Mouse (Mus musculus): ENCODE data around the gene Ppig. TPM values are rescaled to one million over a fixed set of nuclear protein-coding genes. Genes with fewer than 3 reads are reported as not detected.
A peak's percentile ranks its signal among the peaks of the same experiment; 100 is the strongest.

The Ppig gene
- total and polyA plus RNA-seq, 2 experiments = 0.91 to 9.7 TPM

DNA sequence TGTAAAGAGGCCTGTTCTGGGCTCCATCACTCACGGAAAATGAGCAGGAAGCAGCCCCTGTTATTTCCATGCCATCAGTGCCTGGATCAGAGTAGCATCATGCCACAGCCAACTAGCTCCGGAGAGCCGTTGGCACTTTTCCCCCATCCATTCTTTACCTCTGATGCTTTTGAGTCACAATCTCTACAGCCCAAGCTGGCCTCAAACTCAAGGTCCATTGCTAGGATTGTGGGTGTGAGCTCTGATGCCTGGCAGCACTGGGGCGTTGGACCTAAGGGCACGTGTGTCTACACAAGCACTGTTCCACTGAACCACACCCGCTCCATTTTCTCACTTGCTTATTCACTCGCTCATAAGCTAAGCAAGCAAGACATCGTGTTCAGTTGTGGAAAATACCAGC is 21.9 kb upstream of the Ppig start:
- WGBS = 96% methylated on average over 8 of the region's 8 CpGs
- DNase-seq (ENCODE audit: extremely low read depth, low read depth, low spot score) = no peak
- Histone ChIP-seq H3K4me3 (ENCODE audit: insufficient read depth, low read depth, low read length) (no peak overlapping the region), H3K79me2 (ENCODE audit: control insufficient read depth, insufficient read depth, low read length) (no peaks in the 10 kb centered on the region; the same call in 1 of the 2 replicates), H3K4me1 (ENCODE audit: control insufficient read depth, insufficient read depth, low read length) (no peaks in the 10 kb centered on the region), H3K27ac (replicated peaks; ENCODE audit: insufficient read depth, low read depth, low read length) (no peak overlapping the region), H3K9ac (ENCODE audit: low read depth, low read length) (no peak overlapping the region), H3K36me3 (ENCODE audit: control insufficient read depth, insufficient read depth, low read length) (peaks cover 62% of the 10 kb centered on the region), H3K27me3 (ENCODE audit: control insufficient read depth, insufficient read depth, low read length) (no peaks in the 10 kb centered on the region)
- TF ChIP-seq POLR2A (IDR thresholded peaks at IDR 0.05; ENCODE audit: extremely low read depth, insufficient read depth, low read length) = no peak
- no peak for TF ChIP-seq CTCF (IDR thresholded peaks at IDR 0.05; ENCODE audit: low read depth, low read length)

- no peaks in the 10 kb centered on the region for H3K27me3 ChIP-seq (ENCODE audit: control insufficient read depth, insufficient read depth, low read length)
- no peaks in the 10 kb centered on the region for H3K79me2 ChIP-seq (ENCODE audit: control insufficient read depth, insufficient read depth, low read length)
- DNase-seq (ENCODE audit: extremely low read depth, low read depth, low spot score) = no peak
- no peak overlapping the region; the same call in 1 of the 2 replicates for H3K4me3 ChIP-seq (ENCODE audit: insufficient read depth, low read depth, low read length)
- 82% methylated on average over 14 of the region's 14 CpGs for WGBS
- no peak overlapping the region for H3K9ac ChIP-seq (ENCODE audit: low read depth, low read length)
- peaks cover 19% of the 10 kb centered on the region for H3K36me3 ChIP-seq (ENCODE audit: control insufficient read depth, insufficient read depth, low read length)
- TF ChIP-seq CTCF (IDR thresholded peaks at IDR 0.05; ENCODE audit: low read depth, low read length) (no peak), POLR2A (IDR thresholded peaks at IDR 0.05; ENCODE audit: extremely low read depth, insufficient read depth, low read length) (no peak)
- H3K4me1 ChIP-seq (ENCODE audit: control insufficient read depth, insufficient read depth, low read length) = peaks cover 3% of the 10 kb centered on the region; the same call in 1 of the 2 replicates
- no peak overlapping the region; the same call in 1 of the 2 replicates for H3K27ac ChIP-seq (replicated peaks; ENCODE audit: insufficient read depth, low read depth, low read length)
Measured at GRCm38 (mm10) chr2:69712171-69712570, 10.2 kb upstream of the Ppig start.

DNA sequence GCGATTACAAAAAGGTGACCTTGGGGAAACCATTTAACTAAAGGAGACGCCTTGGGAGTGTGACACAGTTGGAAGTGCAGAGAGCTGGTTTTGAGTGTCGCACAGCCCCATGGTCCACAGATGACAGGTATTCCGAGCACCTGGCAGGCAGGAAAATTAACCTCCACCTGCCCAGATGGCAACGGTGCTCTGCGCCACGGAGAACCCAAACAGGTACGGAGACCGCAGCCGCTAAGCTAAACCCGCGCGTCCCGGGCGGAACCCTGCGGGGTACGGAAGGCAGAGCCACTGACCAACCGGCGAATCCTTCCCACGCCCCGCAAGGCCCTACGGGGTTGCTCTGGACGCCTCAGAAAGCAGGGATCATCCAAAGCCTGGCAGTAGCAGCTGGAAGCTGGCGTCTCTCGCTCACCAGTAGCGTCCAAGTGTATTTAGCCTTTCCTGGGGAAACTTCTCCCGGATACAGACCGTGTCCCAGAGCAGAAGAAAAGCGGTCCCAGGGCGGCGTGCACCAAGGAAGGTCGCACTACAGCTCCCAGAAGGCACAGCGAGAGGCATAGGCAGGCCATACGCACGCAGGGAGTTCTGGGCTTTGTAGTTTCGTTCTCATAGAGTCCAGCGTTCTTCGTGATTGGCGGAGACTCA is 9.2 kb upstream of the Ppig start, which contains the start of gene Fastkd1:
Gene Fastkd1 (minus strand): TSS at position 536 of the 645 bp plus-strand sequence.
- Histone ChIP-seq H3K27ac (replicated peaks; ENCODE audit: insufficient read depth, low read depth, low read length) (peak within 1 kb of the TSS; percentile 88), H3K36me3 (ENCODE audit: control insufficient read depth, insufficient read depth, low read length) (peaks cover 17% of the 10 kb centered on the region), H3K79me2 (ENCODE audit: control insufficient read depth, insufficient read depth, low read length) (no peaks in the 10 kb centered on the region), H3K27me3 (ENCODE audit: control insufficient read depth, insufficient read depth, low read length) (no peaks in the 10 kb centered on the region), H3K4me1 (ENCODE audit: control insufficient read depth, insufficient read depth, low read length) (peaks cover 3% of the 10 kb centered on the region; the same call in 1 of the 2 replicates), H3K9ac (ENCODE audit: low read depth, low read length) (peak within 1 kb of the TSS; percentile 79), H3K4me3 (ENCODE audit: insufficient read depth, low read depth, low read length) (peak within 1 kb of the TSS; percentile 84)
- 0 out of 2 replicates have a peak, but pooled peaks have one; percentile 49 for TF ChIP-seq POLR2A (IDR thresholded peaks at IDR 0.05; ENCODE audit: extremely low read depth, insufficient read depth, low read length)
- TF ChIP-seq CTCF (IDR thresholded peaks at IDR 0.05; ENCODE audit: low read depth, low read length) = no peak
- DNase-seq (ENCODE audit: extremely low read depth, low read depth, low spot score) = peak; percentile 92
- WGBS = under 1% methylated on average over 39 of the region's 39 CpGs

DNA sequence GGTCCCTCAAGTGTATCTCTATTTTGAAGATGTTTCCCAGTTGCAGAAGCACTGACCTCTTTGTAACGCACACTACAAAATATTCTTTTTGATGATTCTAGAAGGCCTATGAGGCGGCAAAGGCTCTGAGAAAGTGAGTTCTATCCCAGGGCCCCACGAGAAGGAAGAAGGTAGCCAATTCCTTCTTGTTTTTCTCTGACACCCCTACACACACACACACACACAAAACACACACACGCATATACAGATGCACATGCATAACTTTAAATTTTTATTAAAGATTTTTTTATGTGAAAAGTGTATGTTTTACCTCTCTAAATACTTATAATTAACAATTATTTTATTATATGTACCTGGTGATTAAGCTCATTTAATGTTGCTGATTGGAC is 8.7 kb upstream of the Ppig start:
- Histone ChIP-seq H3K4me1 (ENCODE audit: control insufficient read depth, insufficient read depth, low read length) (peaks cover 3% of the 10 kb centered on the region; the same call in 1 of the 2 replicates), H3K79me2 (ENCODE audit: control insufficient read depth, insufficient read depth, low read length) (no peaks in the 10 kb centered on the region), H3K4me3 (ENCODE audit: insufficient read depth, low read depth, low read length) (no peak overlapping the region), H3K36me3 (ENCODE audit: control insufficient read depth, insufficient read depth, low read length) (peaks cover 12% of the 10 kb centered on the region), H3K27ac (replicated peaks; ENCODE audit: insufficient read depth, low read depth, low read length) (no peak overlapping the region), H3K9ac (ENCODE audit: low read depth, low read length) (no peak overlapping the region), H3K27me3 (ENCODE audit: control insufficient read depth, insufficient read depth, low read length) (no peaks in the 10 kb centered on the region)
- no peak for TF ChIP-seq CTCF (IDR thresholded peaks at IDR 0.05; ENCODE audit: low read depth, low read length)
- TF ChIP-seq POLR2A (IDR thresholded peaks at IDR 0.05; ENCODE audit: extremely low read depth, insufficient read depth, low read length) = no peak
- DNase-seq (ENCODE audit: extremely low read depth, low read depth, low spot score) = no peak
- WGBS = 21% methylated on average over 4 of the region's 4 CpGs

DNA sequence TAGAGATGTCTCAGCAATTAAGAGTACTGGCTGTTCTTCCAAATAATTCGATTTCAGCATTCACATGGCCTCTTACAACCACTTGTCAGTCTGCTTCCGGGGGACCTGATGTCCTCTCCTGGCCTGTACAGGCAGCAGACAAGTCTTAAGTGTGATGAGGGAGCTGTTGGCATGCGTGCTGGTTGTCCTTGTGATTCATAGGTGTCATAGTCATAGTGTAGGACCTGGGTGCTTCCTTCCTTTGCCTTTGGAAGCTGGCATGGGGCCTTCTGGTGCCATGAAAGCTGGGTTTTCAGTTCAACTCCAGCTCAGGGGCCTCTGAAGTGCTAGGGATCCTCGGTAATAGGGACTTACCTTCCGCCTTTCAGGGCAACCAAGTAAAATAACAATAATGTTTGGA is 8.2 kb upstream of the Ppig start:
- peaks cover 9% of the 10 kb centered on the region for H3K36me3 ChIP-seq (ENCODE audit: control insufficient read depth, insufficient read depth, low read length)
- 79% methylated on average over 5 of the region's 5 CpGs for WGBS
- no peak overlapping the region for H3K27ac ChIP-seq (replicated peaks; ENCODE audit: insufficient read depth, low read depth, low read length)
- no peak for DNase-seq (ENCODE audit: extremely low read depth, low read depth, low spot score)
- H3K9ac ChIP-seq (ENCODE audit: low read depth, low read length) = no peak overlapping the region
- H3K4me1 ChIP-seq (ENCODE audit: control insufficient read depth, insufficient read depth, low read length) = peaks cover 3% of the 10 kb centered on the region; the same call in 1 of the 2 replicates
- TF ChIP-seq POLR2A (IDR thresholded peaks at IDR 0.05; ENCODE audit: extremely low read depth, insufficient read depth, low read length) (no peak), CTCF (IDR thresholded peaks at IDR 0.05; ENCODE audit: low read depth, low read length) (no peak)
- H3K79me2 ChIP-seq (ENCODE audit: control insufficient read depth, insufficient read depth, low read length) = no peaks in the 10 kb centered on the region
- no peaks in the 10 kb centered on the region for H3K27me3 ChIP-seq (ENCODE audit: control insufficient read depth, insufficient read depth, low read length)
- H3K4me3 ChIP-seq (ENCODE audit: insufficient read depth, low read depth, low read length) = no peak overlapping the region

DNA sequence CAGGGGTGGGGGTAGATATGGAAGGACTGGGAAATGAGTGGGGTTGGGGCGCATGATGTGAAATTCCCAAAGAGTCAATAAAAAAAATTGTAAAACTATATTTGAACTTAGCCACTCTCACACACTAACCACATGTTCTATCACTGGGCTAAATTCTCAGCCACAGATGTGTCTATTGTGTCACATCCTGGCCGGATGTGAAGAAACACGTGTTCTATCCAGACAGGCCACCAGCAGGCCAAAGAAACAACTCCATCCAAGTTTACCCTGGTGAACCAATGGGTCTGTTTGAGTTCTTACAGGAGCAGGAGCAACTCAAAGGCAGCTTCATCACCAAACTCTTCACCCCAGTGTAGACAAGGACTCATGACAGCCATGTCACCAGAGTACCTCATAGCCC is 5.9 kb upstream of the Ppig start:
- Histone ChIP-seq H3K4me1 (ENCODE audit: control insufficient read depth, insufficient read depth, low read length) (peaks cover 3% of the 10 kb centered on the region; the same call in 1 of the 2 replicates), H3K4me3 (ENCODE audit: insufficient read depth, low read depth, low read length) (no peak overlapping the region), H3K9ac (ENCODE audit: low read depth, low read length) (no peak overlapping the region), H3K27me3 (ENCODE audit: control insufficient read depth, insufficient read depth, low read length) (no peaks in the 10 kb centered on the region), H3K27ac (replicated peaks; ENCODE audit: insufficient read depth, low read depth, low read length) (no peak overlapping the region), H3K79me2 (ENCODE audit: control insufficient read depth, insufficient read depth, low read length) (no peaks in the 10 kb centered on the region), H3K36me3 (ENCODE audit: control insufficient read depth, insufficient read depth, low read length) (no peaks in the 10 kb centered on the region)
- DNase-seq (ENCODE audit: extremely low read depth, low read depth, low spot score) = no peak
- WGBS = 69% methylated on average over 3 of the region's 3 CpGs
- TF ChIP-seq POLR2A (IDR thresholded peaks at IDR 0.05; ENCODE audit: extremely low read depth, insufficient read depth, low read length) = no peak
- TF ChIP-seq CTCF (IDR thresholded peaks at IDR 0.05; ENCODE audit: low read depth, low read length) = no peak
